Mouse (Mus musculus) bone marrow macrophage, adult 2 months (primary cell): ENCODE results near the gene Chmp2a.

ENCODE experiments used
- CTCF ChIP-seq: IDR thresholded peaks from 2 replicates; pipeline ENCODE4 v1.5.1; 2012; ENCODE audit warnings: low read depth, mild to moderate bottlenecking, low read length, moderate library complexity
- POLR2A ChIP-seq: IDR thresholded peaks from 2 replicates; pipeline ENCODE4 v1.6.1; 2012; ENCODE audit warnings: mild to moderate bottlenecking, low read depth, low read length, borderline replicate concordance

GRCm38 (mm10) chr7:13024805-13025204 lies 9.8 kb downstream of the Chmp2a start:
- no peak for TF ChIP-seq POLR2A
- no peak for TF ChIP-seq CTCF
